Mouse (Mus musculus) thymus, postnatal 10 days (tissue): ENCODE measurements around the gene Gm20388.
A peak's percentile ranks its signal among the peaks of the same experiment; 100 is the strongest.
"Not testable (repeated sequence)": the region's sequence is repeated elsewhere in the genome, so short reads cannot be mapped to it uniquely, and the experiment has no call there.

Experiments used
- DNase-seq, 2 experiments: peaks; one replicate each; pipeline ENCODE4 v3.0.0; 2021; ENCODE audit warnings: low spot score in 2 of 2

Gm20388 gene

GRCm38 (mm10) chr8:123191908-123192307, 3281.3 kb downstream of the Gm20388 start:
- no peak for DNase-seq

DNA sequence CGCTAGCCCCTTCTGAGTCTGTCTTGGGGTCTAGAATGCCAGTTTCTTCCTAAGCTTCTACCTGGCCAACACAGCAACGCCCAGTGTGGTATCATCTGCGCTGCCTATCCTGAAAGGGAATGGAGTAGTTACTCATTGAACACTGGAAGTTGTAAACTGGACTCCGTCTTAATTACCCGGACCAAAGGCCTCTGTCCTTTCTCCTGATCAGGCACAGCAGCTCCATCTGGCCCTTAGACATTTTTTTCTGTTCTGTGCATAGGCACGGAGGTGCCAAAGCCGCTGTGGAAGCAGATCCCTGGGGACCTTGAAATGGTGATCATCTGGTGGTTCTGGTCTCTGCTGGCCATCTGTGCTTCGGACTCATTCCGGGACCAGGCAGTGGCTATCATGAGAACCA, 3283.1 kb downstream of the Gm20388 start:
- DNase-seq: no peak

- not testable (repeated sequence) for DNase-seq
Observed at GRCm38 (mm10) chr8:123197016-123197415, 3286.4 kb downstream of the Gm20388 start.

GRCm38 (mm10) chr8:123199864-123200263, 3289.2 kb downstream of the Gm20388 start:
- DNase-seq: no peak

DNA sequence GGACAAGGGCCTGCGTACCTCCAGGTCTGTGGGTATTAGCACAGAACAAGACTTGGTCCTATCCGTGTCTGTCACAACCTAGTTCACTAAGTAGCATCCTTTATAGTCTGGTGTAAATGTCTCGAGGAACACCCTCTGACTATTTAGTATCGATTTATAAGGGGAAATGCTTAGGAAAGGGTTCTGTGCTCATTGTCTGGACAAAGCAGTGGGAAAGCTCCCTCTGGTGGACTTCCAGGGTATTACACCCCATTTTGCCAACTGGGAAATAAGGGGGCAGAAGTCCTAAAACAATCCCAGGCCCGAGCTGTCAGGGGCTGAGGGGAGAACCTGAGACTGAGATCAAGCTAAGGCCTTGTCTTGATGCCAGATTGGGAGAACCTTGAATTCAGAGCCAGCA, 3291.6 kb downstream of the Gm20388 start:
- peak; percentile 22 to 70 for DNase-seq

DNA sequence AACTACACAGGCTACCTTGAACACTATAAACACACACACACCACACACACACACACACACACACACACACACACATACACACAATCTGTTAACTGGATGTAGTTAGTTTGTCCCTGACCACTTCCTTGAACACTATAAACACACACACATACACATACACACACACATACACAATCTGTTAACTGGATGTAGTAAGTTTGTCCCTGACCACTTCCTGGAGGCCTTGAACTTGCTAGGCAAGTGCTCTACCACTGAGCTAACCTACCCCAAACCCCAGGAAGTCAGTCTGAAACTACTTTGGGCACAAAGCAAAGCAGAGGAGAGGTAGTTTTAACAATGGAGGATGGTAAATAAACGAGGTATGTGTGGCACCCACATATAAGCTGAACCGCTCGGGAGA, 3292.9 kb downstream of the Gm20388 start:
- no peak for DNase-seq

DNA sequence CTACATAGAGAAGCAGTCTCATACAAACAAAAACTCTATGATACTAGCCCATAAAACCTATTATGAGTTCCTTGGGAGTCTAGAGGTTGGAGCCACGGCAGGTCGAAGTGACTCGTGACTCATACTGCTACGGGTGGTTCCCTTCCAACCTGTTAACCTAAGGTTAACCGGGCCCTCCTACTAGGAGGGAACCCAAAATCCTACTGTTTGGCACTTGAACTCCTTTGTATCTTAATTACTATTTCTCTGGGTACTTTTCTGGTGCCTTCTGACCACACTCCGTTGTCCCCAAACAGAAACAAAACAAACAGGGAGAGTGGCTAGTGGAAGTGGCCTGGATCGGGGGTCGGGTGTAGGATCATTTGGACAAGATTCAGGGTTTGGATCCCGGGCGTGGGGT, 3301.2 kb downstream of the Gm20388 start:
- no peak for DNase-seq

GRCm38 (mm10) chr8:123212321-123213117, 3301.9 kb downstream of the Gm20388 start, which contains the start of the genes Chmp1a and Spata33:
Gene Chmp1a (minus strand): TSS chr8:123212763.
Gene Spata33 (plus strand): TSS chr8:123212832.
- peak; percentile 80 to 92 for DNase-seq

DNA sequence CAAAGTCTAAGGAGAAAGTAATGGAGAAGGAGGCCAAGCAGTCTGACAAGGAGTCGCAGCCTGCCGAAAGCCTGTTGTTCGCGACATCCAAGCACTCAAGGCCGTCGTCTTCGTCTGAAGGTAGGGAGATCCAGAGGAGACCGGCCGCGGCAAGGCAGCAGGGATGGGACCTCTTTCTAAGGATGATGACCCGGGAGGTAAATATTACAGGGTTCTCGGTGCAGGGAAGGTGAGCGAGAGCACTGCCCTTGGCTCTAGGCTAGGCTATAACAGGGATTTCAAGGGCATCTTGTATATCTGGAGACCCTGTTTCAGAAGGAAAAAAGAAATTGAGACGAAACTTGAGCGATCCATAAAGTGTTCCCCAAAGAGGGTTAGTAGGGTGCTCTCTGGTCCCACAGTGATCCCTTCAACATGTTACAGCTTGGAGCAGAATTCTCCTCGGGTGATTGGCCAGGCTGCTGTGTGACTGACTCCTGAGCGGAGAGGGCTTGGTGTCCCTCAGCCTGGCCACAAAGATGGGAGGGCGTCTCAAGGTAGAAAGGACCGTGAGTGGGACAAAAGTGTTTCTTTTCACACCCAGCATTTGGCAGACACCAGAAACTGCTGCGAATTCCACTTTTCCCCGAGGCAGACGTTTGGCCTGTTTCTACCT, 3302.6 kb downstream of the Gm20388 start:
- no peak for DNase-seq

- no peak for DNase-seq
Observed at GRCm38 (mm10) chr8:123215430-123215829, 3304.8 kb downstream of the Gm20388 start.

DNA sequence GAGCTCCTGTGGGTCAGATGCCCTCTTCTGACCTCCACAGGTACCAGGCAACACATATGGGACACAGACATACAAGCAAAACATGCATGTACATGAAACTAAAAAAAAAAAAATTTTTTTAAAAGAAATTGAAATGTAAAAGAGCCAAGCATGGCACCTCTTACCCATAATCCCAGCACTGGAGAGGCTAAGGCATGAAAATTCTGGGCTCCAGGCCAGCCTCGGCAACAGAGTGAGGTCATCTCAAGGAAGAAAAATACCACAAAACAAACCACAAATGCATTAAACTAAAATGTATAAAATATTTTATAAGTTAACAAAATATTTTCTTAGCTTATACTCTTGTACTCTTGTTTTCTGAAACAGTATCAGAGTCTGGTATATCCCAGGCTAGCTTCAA, 3310.3 kb downstream of the Gm20388 start:
- no peak for DNase-seq

DNA sequence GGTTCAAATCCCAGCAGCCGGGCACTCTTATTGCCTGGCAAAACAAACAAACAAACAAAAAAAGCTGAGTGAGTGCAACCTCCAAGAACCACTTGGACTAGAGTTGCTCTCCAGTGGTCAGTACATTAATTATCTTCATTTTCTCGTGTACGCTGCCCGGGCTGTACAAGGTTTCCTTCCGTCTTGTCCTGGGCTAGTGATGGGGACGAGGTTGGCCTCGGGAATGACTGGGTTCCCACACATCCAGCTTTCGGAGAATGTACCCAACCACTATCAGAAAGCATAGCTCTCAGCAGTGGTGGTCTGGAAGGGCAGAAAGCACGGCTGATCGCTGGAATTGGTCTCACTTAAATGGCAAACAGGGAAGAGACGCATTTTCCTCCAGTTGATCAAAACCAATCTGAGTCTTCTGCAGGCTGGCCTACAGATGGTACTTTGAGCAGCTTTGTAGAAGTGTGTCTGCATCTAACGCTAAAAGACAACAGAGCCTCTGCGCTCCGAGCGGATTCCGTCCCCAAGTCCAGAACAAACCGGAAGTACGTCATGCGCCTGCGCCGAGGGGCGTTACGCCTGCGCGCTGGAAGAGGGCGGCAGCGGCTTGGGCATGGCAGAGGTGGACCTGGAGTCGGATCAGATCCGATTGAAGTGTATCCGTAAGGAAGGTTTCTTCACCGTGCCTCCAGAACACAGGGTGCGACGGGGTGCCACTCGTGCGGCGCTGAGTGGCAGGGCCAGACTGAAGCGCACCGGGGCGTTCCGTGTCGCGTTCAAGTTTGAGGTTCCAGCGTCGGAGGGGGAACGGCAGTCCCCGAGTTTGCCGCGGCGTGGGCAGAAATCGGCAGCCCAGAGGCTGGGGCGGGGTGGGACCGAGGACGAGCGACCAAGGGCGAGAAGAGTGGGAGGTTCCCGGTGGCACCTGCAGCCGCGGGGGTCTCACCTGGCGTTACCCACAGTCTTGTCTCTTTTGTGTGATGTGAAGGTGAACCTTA, 3313.9 kb downstream of the Gm20388 start, which contains the start of gene Cdk10:
Gene Cdk10 (plus strand): TSS at position 565 of the 989 bp plus-strand sequence.
- peak; percentile 77 to 87 for DNase-seq

DNA sequence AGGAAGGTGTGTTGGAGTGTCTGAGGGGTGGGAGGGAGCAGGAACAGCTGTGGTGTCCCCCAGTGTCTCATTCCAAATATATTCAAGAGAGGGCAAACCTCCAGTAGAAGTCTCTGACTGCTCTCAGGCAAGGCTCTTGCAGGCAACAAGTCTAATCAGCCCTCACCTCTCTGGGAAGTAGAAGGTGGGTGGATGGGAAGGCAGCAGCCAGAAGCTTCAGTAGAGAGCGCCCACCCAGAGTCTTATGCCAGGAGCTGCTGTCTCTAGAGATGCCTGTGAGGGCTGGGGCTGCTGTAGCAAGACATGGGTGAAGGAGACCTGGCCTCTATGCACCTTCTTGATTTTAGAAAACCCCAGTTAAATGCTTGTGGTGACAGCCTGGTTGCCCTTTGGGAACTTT, 3317.8 kb downstream of the Gm20388 start:
- DNase-seq: no peak

GRCm38 (mm10) chr8:123230326-123230725, 3319.7 kb downstream of the Gm20388 start:
- DNase-seq: not testable (repeated sequence)

- no peak for DNase-seq
Observed at GRCm38 (mm10) chr8:123231742-123232141, 3321.1 kb downstream of the Gm20388 start.

- no peak for DNase-seq
Observed at GRCm38 (mm10) chr8:123232553-123232952, 3321.9 kb downstream of the Gm20388 start.

DNA sequence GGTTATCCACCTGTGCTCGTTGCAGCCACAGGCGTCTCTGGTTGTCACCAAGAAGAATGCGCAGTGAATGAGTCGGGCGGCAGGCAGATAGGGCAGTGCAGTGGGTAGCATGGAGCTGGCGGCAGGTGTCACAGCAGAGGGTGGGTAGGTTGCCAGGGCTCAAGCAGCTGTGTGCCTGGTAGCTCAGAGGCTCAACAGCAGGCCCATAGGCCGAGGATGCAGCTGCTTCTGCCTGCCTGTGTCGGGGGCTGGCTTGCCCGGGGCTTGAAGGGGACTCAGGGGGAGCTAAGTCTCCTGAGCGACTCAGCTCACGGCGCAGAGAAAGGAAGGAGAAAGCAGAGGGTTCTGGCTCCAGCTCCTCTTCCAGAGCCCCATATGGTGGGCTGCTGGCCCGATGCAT, 3322.7 kb downstream of the Gm20388 start:
- DNase-seq: no peak

DNA sequence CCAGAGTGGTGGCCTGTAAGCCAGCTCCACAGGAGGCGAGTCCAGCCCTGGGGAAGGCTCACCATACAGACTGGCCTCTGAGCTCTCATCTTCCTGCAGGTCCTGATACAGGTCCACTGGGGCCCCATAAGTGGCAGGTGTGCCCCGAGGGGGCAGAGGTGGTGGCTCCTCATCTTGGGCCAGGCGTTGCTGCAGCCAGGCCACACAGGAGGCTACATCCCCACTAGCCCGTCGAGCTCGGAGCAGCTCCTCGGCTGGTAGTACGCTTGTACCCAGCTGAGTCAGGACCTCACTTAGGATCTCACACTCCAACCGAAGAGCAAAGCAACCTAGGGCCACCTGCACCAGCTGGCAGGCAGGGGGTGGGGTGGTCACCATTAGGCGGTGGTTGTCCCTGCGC, 3323.1 kb downstream of the Gm20388 start:
- DNase-seq: no peak

DNA sequence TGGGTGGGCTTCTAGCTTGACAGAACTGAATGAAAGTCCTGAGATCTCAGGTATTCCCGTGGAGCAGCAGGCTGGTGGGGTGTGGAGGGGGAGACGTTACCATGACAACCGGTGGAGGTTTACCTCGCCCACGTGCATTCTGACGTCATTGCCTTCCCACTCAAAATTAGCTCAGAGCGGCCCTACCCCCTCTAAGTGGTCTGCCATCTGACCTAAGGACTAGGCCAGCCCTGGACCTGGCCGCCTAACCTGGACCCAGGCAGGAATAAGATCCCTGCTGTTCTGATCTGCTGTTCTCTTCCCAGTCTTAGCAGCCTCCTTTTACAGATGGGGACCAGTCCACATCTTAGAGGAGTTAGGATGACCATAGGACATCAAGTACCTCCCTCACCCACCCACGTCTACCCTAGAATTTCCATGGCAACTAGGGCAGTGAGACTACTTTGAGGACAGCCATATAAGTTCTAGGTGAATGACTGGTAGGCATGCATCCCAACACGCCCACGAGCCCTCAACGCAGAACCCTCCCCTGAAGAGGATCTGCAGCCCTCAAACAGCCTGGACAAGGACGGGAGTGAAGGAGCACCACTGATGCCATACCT, 3324.4 kb downstream of the Gm20388 start:
- peak in 1 of 2 experiments; percentile 24 for DNase-seq

- DNase-seq: peak; percentile 92 to 96
Observed at GRCm38 (mm10) chr8:123235520-123236497, 3325.2 kb downstream of the Gm20388 start, which contains the start of gene Spata2l. Gene Spata2l (minus strand): TSS chr8:123236233.
